In the genomic region with DNA sequence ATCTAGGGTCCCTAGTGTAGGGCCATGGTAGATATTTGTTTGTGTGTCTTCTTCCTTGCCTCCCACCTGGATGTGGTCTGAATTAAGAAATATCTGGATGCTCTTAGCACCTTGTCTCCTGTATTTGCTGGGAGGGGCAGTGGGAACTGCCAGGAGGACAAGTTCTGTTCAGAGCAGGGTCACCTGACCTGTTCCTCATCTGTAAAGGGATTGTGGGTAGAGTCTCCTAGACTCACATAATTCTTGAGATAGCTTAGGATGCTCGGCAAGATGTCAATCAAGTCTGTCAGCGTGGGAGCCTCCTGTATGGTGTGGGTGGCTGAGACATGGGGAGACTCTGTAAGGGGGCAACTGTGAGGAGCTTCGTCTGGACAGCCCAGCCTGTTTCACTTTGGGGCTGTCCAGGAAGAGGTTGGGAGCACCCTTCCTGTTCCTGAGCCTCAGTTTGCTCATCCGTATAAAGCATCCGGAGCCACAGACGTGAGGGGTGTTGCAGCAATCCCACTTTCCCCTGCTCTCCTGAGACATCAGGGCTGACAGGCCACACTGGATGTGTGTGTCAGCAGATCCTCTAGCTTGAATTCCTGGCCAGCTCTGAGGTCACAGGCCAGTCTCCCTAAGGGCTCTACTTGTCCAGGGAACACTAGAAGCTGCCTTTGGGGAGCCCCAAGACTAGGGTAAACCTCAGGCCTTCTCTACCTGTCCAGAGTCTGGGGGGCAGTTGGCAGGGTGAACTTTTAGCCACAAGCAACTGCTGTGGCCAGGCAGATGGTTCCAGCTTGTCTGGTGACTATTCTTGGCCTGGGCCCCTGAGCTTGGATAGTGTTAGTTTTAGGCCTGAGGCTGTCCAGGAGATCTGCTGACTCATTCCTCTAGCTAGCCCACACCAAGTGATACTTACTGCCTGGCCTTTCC, we compare ENCODE assay signal across 1 mouse cellular context.
TF ChIP-seq lines count a peak whose summit lies in the region.

No protein-coding gene starts in this region.

TF ChIP-seq in C2C12, 6 proteins besides CTCF, POLR2A, EP300 and RAD21 (continued from another document):
- no peak for TF ChIP-seq MYOD1 (IDR thresholded peaks at IDR 0.05; ENCODE audit: control insufficient read depth, insufficient read length, low read depth)
